Mouse (Mus musculus) midbrain, embryonic 11.5 days (tissue): Measurements from ENCODE around the gene Prkcb. TPM values are rescaled to one million over a fixed set of nuclear protein-coding genes. Genes with fewer than 3 reads are reported as not detected.

Experiments
- ATAC-seq: fragments of 200-750 bp; cut with Nextera tagmentation; 2 replicates; pipeline ENCODE4 v1.8.0; 2017; ENCODE audit warnings: moderate TSS enrichment, moderate library complexity; ENCODE audit not compliant: low FRiP score
- DNase-seq: peaks from one replicate; pipeline ENCODE4 v3.0.0; 2015; ENCODE audit warnings: low spot score; ENCODE audit errors: missing footprints
- H3K27ac ChIP-seq: fragments of 300-500 bp; sonication (generic); 2 replicates; pipeline ENCODE4 v1.5.1; 2014; ENCODE audit warnings: low read depth, low read length
- H3K27me3 ChIP-seq: fragments of 300-500 bp; sonication (generic); 2 replicates; pipeline ENCODE4 v1.6.1; 2014; ENCODE audit warnings: mild to moderate bottlenecking, low read length, moderate library complexity, mixed read lengths; ENCODE audit not compliant: control insufficient read depth, insufficient read depth
- H3K36me3 ChIP-seq: fragments of 300-500 bp; sonication (generic); 2 replicates; pipeline ENCODE4 v1.6.1; 2014; ENCODE audit warnings: mild to moderate bottlenecking, low read length, moderate library complexity, mixed read lengths; ENCODE audit not compliant: control insufficient read depth, insufficient read depth
- H3K4me1 ChIP-seq: fragments of 300-500 bp; sonication (generic); 2 replicates; pipeline ENCODE4 v1.6.1; 2014; ENCODE audit warnings: low read length; ENCODE audit not compliant: control insufficient read depth, insufficient read depth
- H3K4me2 ChIP-seq: fragments of 300-500 bp; sonication (generic); 2 replicates; pipeline ENCODE4 v1.6.1; 2014; ENCODE audit warnings: mild to moderate bottlenecking, moderate library complexity
- H3K4me3 ChIP-seq: fragments of 300-500 bp; sonication (generic); 2 replicates; pipeline ENCODE4 v1.5.1; 2014; ENCODE audit warnings: low read depth, low read length
- H3K9ac ChIP-seq: fragments of 300-500 bp; sonication (generic); 2 replicates; pipeline ENCODE4 v1.6.1; 2014; ENCODE audit warnings: low read length
- H3K9me3 ChIP-seq: fragments of 300-500 bp; sonication (generic); 2 replicates; pipeline ENCODE4 v1.6.1; 2016; ENCODE audit warnings: low read length; ENCODE audit not compliant: control insufficient read depth
- WGBS: fragments of 180-500 bp; shearing (Covaris S2); extraction: QIAGEN DNeasy Blood & Tissue Kit; methylation state at CpG from one replicate; pipeline ENCODE4 v1.1.7; 2014; 5-methylcytosine and 5-hydroxymethylcytosine counted together
- polyA plus RNA-seq: library from polyadenylated mRNA; unstranded; fragments of >200 nt; fragmentation: Nextera tagmentation; extraction: Ambion mirVana; gene quantifications from 2 replicates; pipeline ENCODE4 v1.2.1, GENCODE M21; 2014

The Prkcb gene
- polyA plus RNA-seq, 1 experiment from 2014 or later = 17.9 TPM

DNA sequence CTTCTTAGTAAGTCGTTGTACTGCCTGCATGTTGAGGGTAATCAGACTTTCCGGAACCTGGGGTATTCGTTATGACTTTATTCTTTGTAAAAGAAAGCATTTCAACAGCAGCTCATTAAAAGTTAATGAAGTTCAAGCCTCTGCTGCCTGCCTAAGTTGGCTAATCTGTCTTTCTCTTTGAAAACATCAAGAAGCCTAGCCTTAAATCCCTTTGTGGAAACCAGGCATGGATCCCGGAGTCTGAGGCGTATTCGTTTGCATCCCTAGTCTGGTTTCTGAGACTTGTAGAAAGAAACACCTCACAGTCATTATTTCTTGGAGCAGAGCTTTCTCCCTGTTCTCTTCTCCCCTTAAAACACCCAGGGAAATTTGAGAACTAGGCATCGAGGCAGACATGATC lies 90.7 kb downstream of the Prkcb start:
- no peaks in the 10 kb centered on the region for H3K9me3 ChIP-seq
- no peaks in the 10 kb centered on the region for H3K4me1 ChIP-seq
- no peak overlapping the region for H3K9ac ChIP-seq
- no peak overlapping the region for H3K4me2 ChIP-seq
- no peaks in the 10 kb centered on the region for H3K36me3 ChIP-seq
- H3K4me3 ChIP-seq = no peak overlapping the region
- ATAC-seq (no peak), DNase-seq (no peak)
- 43% methylated on average over 7 of the region's 7 CpGs for WGBS
- H3K27me3 ChIP-seq = no peaks in the 10 kb centered on the region
- H3K27ac ChIP-seq = no peak overlapping the region

DNA sequence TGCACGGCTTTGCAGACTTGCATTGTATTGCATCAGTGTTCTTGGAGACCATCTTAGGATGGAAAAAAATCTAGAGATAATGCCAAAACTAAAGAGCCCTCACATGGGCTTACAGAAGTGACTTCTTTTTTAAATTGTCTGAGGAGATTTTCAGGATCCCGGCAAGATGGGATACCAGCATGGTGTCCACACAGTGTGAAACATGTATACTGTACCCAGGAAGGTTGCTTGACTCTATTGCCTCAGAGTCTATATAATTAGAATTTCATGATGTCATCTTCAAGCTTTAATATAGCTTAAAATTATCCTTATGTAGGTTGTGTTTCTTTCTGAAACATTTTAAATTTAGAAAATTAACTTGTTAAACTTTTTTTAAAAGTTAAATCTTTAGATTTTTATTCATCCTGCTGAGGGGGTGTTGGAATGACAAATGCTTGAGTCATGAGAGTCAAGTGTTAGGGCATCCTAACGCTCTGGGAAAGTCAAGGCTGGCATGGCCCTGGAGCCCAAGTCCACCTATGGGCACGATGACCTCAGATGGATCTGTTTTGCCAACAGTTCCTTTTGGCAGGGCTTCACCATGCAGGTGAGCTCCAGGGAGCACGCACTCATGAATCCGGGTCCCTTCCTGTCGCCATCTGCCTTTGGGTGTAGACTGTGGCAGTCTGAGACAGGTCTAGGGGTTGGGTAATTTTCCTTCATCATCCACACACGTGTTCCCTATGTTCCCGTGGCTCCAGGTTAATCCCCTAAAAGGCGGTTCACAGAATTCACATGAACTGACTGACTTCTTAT lies 92.0 kb downstream of the Prkcb start:
- H3K4me1 ChIP-seq = no peaks in the 10 kb centered on the region
- 86% methylated on average over 10 of the region's 10 CpGs for WGBS
- no peak overlapping the region for H3K9ac ChIP-seq
- no peaks in the 10 kb centered on the region for H3K9me3 ChIP-seq
- H3K27me3 ChIP-seq = no peaks in the 10 kb centered on the region
- no peak for ATAC-seq
- H3K27ac ChIP-seq = no peak overlapping the region
- H3K36me3 ChIP-seq = no peaks in the 10 kb centered on the region
- no peak overlapping the region for H3K4me2 ChIP-seq
- no peak overlapping the region for H3K4me3 ChIP-seq
- peak; percentile 53 for DNase-seq

DNA sequence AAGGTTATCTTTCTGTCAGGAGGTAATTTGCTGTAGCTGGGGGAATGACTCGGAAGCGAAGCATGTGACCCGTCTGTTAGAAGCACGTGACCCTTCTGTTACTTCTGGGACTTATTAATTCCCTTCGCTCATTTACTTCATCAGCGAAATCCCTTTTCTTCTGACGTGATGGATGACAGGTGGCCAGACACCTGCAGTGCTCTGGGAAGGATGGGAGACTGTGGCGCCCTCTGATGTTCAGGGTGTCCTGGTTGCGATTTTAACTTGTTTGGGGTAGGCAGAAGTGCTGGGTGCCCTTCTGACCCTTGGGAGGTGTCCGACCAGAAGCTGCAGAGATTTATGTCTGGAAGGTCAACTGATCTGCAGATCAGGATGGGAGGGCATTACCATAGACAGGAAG lies 93.0 kb downstream of the Prkcb start:
- 58% methylated on average over 10 of the region's 10 CpGs for WGBS

DNA sequence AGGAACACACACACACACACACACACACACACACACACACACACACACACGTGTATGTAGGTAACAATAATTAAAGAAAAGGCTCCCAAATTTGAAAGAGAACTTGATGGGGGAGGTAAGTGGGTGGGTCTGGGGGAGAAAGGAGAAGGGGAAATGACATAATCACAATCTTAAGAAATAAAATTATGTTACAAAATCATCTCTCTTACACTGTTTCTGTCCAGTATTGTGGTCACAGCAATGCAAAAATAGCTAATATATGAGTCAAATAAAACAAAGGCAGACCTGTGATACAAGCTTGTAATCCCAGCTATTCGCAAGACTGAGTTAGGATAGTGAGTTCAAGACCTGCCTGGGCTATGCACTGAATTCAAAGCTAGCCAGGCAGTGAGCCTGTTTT lies 94.7 kb downstream of the Prkcb start:
- H3K27ac ChIP-seq = no peak overlapping the region
- no peaks in the 10 kb centered on the region for H3K27me3 ChIP-seq
- no peaks in the 10 kb centered on the region for H3K9me3 ChIP-seq
- H3K36me3 ChIP-seq = no peaks in the 10 kb centered on the region
- H3K4me2 ChIP-seq = no peak overlapping the region
- ATAC-seq (no peak), DNase-seq (no peak)
- no peak overlapping the region for H3K4me3 ChIP-seq
- no peak overlapping the region for H3K9ac ChIP-seq
- H3K4me1 ChIP-seq = no peaks in the 10 kb centered on the region
- WGBS = 58% methylated on average over 2 of the region's 2 CpGs

More for the DNA sequence above, 93.0 kb downstream of the Prkcb start:
- DNase-seq = peak; percentile 17
- H3K36me3 ChIP-seq = no peaks in the 10 kb centered on the region
- H3K9me3 ChIP-seq = no peaks in the 10 kb centered on the region
- H3K4me3 ChIP-seq = no peak overlapping the region
- no peaks in the 10 kb centered on the region for H3K4me1 ChIP-seq
- no peak overlapping the region for H3K9ac ChIP-seq
- no peak overlapping the region for H3K27ac ChIP-seq
- no peak for ATAC-seq
- H3K4me2 ChIP-seq = no peak overlapping the region
- H3K27me3 ChIP-seq = no peaks in the 10 kb centered on the region

DNA sequence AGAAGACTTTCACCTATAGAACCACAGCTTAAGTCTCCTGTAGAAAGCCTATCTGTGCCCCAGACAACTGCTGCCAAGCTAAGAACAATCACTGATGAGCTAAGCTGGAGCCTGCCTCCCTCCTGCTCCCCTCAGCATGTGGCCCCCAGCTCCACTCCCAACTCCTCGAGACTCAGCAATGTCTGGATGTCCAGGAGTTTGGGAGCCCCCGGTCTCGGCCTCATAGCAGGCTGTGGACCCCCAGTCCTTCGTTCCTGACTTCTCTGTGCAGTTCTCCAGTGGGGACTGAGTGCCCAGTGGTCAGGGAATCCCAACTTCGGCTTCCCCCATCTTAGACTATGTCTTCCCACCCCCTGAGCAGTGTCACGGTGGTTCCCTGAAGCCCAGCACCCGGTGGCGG lies 96.3 kb downstream of the Prkcb start:
- WGBS = 82% methylated on average over 8 of the region's 8 CpGs

DNA sequence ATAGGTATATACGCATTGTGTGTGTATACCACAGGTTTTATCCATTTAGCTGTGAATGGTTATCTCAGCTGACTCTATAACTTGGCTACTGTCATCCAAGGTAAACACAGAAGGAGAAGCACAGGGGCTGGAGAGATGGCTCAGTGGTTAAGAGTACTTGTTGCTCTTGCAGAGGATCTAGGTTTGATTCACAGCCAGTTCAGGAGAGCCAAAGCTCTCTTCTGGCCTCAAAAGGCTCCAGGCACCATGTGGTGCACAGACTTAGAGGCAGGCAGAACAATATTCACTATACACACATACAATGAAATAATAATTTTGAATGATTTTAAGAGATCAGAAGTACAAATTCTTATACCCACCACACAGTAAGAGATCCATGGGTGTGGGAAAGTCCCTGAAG lies 98.0 kb downstream of the Prkcb start:
- peaks cover 5% of the 10 kb centered on the region for H3K4me1 ChIP-seq
- no peak overlapping the region for H3K27ac ChIP-seq
- H3K4me3 ChIP-seq = no peak overlapping the region
- no peaks in the 10 kb centered on the region for H3K9me3 ChIP-seq
- H3K9ac ChIP-seq = no peak overlapping the region
- ATAC-seq (no peak), DNase-seq (peak; percentile 17)
- H3K36me3 ChIP-seq = no peaks in the 10 kb centered on the region
- H3K27me3 ChIP-seq = no peaks in the 10 kb centered on the region
- 100% methylated on average over 1 of the region's 1 CpGs for WGBS
- H3K4me2 ChIP-seq = no peak overlapping the region

More for the DNA sequence above, 96.3 kb downstream of the Prkcb start:
- no peaks in the 10 kb centered on the region for H3K36me3 ChIP-seq
- no peak overlapping the region for H3K4me3 ChIP-seq
- peaks cover 2% of the 10 kb centered on the region for H3K4me1 ChIP-seq
- H3K27ac ChIP-seq = no peak overlapping the region
- H3K9ac ChIP-seq = no peak overlapping the region
- no peaks in the 10 kb centered on the region for H3K9me3 ChIP-seq
- no peak overlapping the region for H3K4me2 ChIP-seq
- DNase-seq (peak; percentile 64), ATAC-seq (no peak)
- H3K27me3 ChIP-seq = no peaks in the 10 kb centered on the region

DNA sequence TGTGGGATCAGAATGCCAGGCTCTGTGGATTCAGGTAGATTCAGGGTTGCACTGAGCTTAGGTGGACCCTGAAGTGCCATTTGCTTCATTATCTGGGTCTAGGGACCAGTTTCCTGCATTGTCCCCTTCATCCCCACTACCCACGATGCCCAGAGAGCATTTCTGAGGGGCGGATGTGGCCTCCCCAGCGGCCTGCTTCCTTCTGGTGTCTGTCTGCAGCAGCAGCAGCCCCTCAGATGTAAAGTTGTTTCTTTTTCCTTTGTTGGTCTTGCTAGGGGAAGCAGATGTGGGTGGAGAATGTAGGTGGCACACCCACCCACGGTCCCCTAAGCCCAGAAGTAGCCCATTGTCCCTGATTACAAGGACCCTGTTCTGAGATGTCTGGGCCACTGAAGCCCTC lies 99.3 kb downstream of the Prkcb start:
- Histone ChIP-seq H3K27me3 (no peaks in the 10 kb centered on the region), H3K36me3 (no peaks in the 10 kb centered on the region), H3K9me3 (no peaks in the 10 kb centered on the region), H3K4me2 (no peak overlapping the region), H3K27ac (no peak overlapping the region), H3K4me1 (peaks cover 5% of the 10 kb centered on the region), H3K9ac (no peak overlapping the region), H3K4me3 (no peak overlapping the region)
- peak; percentile 12 for DNase-seq
- WGBS = 78% methylated on average over 4 of the region's 4 CpGs
- ATAC-seq = no peak

DNA sequence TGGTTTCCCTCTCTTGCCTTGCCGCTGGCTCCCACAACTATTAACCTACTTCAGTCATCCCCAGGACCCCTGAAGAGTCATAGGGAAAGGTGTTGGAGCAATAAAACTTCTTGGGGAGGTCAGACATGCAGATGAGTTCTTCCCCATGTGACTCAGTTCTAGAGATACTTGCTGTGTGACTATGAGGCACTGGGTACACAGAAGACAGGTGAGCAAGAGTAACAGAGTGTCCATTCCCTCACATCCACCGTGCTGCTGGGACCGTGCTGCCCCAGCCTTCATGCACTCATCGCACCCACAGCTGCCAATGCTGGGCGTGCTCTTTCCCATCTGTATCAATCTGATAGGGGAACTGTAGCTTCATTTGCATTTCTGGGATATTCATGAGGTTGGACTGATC lies 100.3 kb downstream of the Prkcb start:
- 85% methylated on average over 5 of the region's 5 CpGs for WGBS
- H3K9ac ChIP-seq = no peak overlapping the region
- no peaks in the 10 kb centered on the region for H3K27me3 ChIP-seq
- ATAC-seq (no peak), DNase-seq (peak; percentile 45)
- peaks cover 5% of the 10 kb centered on the region for H3K4me1 ChIP-seq
- no peak overlapping the region for H3K4me3 ChIP-seq
- H3K4me2 ChIP-seq = no peak overlapping the region
- H3K36me3 ChIP-seq = no peaks in the 10 kb centered on the region
- no peak overlapping the region for H3K27ac ChIP-seq
- no peaks in the 10 kb centered on the region for H3K9me3 ChIP-seq

DNA sequence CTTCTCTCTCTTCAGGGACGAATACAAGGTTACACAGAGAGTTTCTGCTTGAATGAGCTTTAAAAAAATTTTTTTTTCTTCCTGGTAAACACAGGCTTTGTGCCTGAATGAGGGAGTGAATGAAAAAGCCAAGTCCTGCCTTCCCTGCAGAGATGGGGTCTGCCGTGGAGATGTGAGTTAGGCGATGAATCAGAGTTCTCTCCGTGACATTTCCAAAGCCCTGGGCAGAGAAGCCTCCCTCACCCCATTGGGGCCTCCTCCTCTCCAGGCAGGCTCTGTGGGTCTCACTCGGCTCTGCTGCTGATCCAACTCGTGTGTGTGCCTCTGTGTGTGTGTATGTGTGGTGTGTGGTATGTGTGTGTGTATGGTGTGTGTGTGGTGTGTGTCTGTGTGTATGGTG lies 101.1 kb downstream of the Prkcb start:
- Histone ChIP-seq H3K27ac (no peak overlapping the region), H3K4me2 (no peak overlapping the region), H3K4me3 (no peak overlapping the region), H3K36me3 (no peaks in the 10 kb centered on the region), H3K9ac (no peak overlapping the region), H3K27me3 (no peaks in the 10 kb centered on the region), H3K9me3 (no peaks in the 10 kb centered on the region), H3K4me1 (peaks cover 5% of the 10 kb centered on the region)
- WGBS = 28% methylated on average over 6 of the region's 6 CpGs
- ATAC-seq = peak; percentile 59; the same call in 1 of the 2 replicates
- DNase-seq = no peak
